Mouse (Mus musculus) lung, embryonic 16.5 days (tissue): ENCODE measurements around the gene Mctp2. TPM values are rescaled to one million over a fixed set of nuclear protein-coding genes. Genes with fewer than 3 reads are reported as not detected.

Source experiments
- ATAC-seq: fragments of 200-750 bp; cut with Nextera tagmentation; 2 replicates; pipeline ENCODE4 v1.8.0; 2017; ENCODE audit warnings: low read depth, mild to moderate bottlenecking, moderate library complexity
- H3K27ac ChIP-seq: fragments of 300-500 bp; sonication (generic); 2 replicates; pipeline ENCODE4 v1.5.1; 2014; ENCODE audit warnings: mild to moderate bottlenecking, control low read depth, low read length
- H3K27me3 ChIP-seq: fragments of 300-500 bp; sonication (generic); 2 replicates; pipeline ENCODE4 v1.6.1; 2014; ENCODE audit warnings: low read depth, low read length, mixed read lengths; ENCODE audit not compliant: control insufficient read depth, insufficient read depth
- H3K36me3 ChIP-seq: fragments of 300-500 bp; sonication (generic); 2 replicates; pipeline ENCODE4 v1.6.1; 2014; ENCODE audit warnings: low read length; ENCODE audit not compliant: control insufficient read depth, insufficient read depth
- H3K4me1 ChIP-seq: fragments of 300-500 bp; sonication (generic); replicated peaks from 2 replicates; pipeline ENCODE4 v1.6.1; 2014; ENCODE audit warnings: low read length, mixed read lengths; ENCODE audit not compliant: control insufficient read depth, insufficient read depth
- H3K4me2 ChIP-seq: fragments of 300-500 bp; sonication (generic); 2 replicates; pipeline ENCODE4 v1.6.1; 2014; ENCODE audit warnings: low read depth, low read length, control low read depth
- H3K4me3 ChIP-seq: fragments of 300-500 bp; sonication (generic); 2 replicates; pipeline ENCODE4 v1.5.1; 2014; ENCODE audit warnings: mild to moderate bottlenecking, low read length, control low read depth
- H3K9ac ChIP-seq: fragments of 300-500 bp; sonication (generic); 2 replicates; pipeline ENCODE4 v1.6.1; 2014; ENCODE audit warnings: low read length, control low read depth
- H3K9me3 ChIP-seq: fragments of 300-500 bp; sonication (generic); 2 replicates; pipeline ENCODE4 v1.6.1; 2016; ENCODE audit warnings: low read length; ENCODE audit not compliant: control insufficient read depth
- WGBS: fragments of 180-500 bp; shearing (Covaris S2); extraction: QIAGEN DNeasy Blood & Tissue Kit; methylation state at CpG from one replicate; pipeline ENCODE4 v1.1.7; 2014; 5-methylcytosine and 5-hydroxymethylcytosine counted together
- polyA plus RNA-seq: library from polyadenylated mRNA; unstranded; fragments of >200 nt; fragmentation: Nextera tagmentation; extraction: Ambion mirVana; gene quantifications from 2 replicates; pipeline ENCODE4 v1.2.1, GENCODE M21; 2015

Mctp2 gene
- polyA plus RNA-seq, 1 experiment from 2014 or later: 4.6 TPM

- Histone ChIP-seq H3K36me3 (no peaks in the 10 kb centered on the region), H3K4me3 (no peak overlapping the region), H3K4me1 (peaks cover 2% of the 10 kb centered on the region; the same call in 1 of the 2 replicates), H3K9ac (no peak overlapping the region), H3K27me3 (no peaks in the 10 kb centered on the region), H3K4me2 (no peak overlapping the region), H3K9me3 (no peaks in the 10 kb centered on the region), H3K27ac (peak overlapping the region; percentile 79)
- ATAC-seq: peak; percentile 82
- 34% methylated on average over 13 of the region's 13 CpGs for WGBS
Measured at GRCm38 (mm10) chr7:72165726-72166701, 140.4 kb downstream of the Mctp2 start.

- H3K27me3 ChIP-seq: no peaks in the 10 kb centered on the region
- no peak overlapping the region for H3K4me3 ChIP-seq
- no peak overlapping the region for H3K27ac ChIP-seq
- WGBS: 36% methylated on average over 1 of the region's 1 CpGs
- H3K9ac ChIP-seq: no peak overlapping the region
- no peaks in the 10 kb centered on the region for H3K36me3 ChIP-seq
- no peaks in the 10 kb centered on the region for H3K9me3 ChIP-seq
- ATAC-seq: no peak
- no peak overlapping the region for H3K4me2 ChIP-seq
- H3K4me1 ChIP-seq: peaks cover 2% of the 10 kb centered on the region; the same call in 1 of the 2 replicates
Measured at GRCm38 (mm10) chr7:72162256-72162655, 144.2 kb downstream of the Mctp2 start.

- no peak overlapping the region for H3K27ac ChIP-seq
- WGBS: 46% methylated on average over 4 of the region's 4 CpGs
- H3K4me1 ChIP-seq: no peaks in the 10 kb centered on the region
- no peaks in the 10 kb centered on the region for H3K27me3 ChIP-seq
- no peak for ATAC-seq
- no peak overlapping the region for H3K9ac ChIP-seq
- H3K9me3 ChIP-seq: no peaks in the 10 kb centered on the region
- H3K36me3 ChIP-seq: no peaks in the 10 kb centered on the region
- no peak overlapping the region for H3K4me2 ChIP-seq
- no peak overlapping the region for H3K4me3 ChIP-seq
Measured at GRCm38 (mm10) chr7:72159513-72160063, 146.8 kb downstream of the Mctp2 start.

GRCm38 (mm10) chr7:72150799-72151708 lies 155.4 kb downstream of the Mctp2 start:
- Histone ChIP-seq H3K4me1 (no peaks in the 10 kb centered on the region), H3K27ac (no peak overlapping the region), H3K4me3 (no peak overlapping the region), H3K4me2 (no peak overlapping the region), H3K36me3 (no peaks in the 10 kb centered on the region), H3K9ac (no peak overlapping the region), H3K9me3 (no peaks in the 10 kb centered on the region), H3K27me3 (no peaks in the 10 kb centered on the region)
- ATAC-seq: no peak
- 62% methylated on average over 7 of the region's 7 CpGs for WGBS

- WGBS: 19% methylated on average over 3 of the region's 3 CpGs
- no peak overlapping the region for H3K9ac ChIP-seq
- H3K27me3 ChIP-seq: no peaks in the 10 kb centered on the region
- no peaks in the 10 kb centered on the region for H3K36me3 ChIP-seq
- H3K4me1 ChIP-seq: no peaks in the 10 kb centered on the region
- no peak overlapping the region for H3K4me3 ChIP-seq
- no peaks in the 10 kb centered on the region for H3K9me3 ChIP-seq
- no peak overlapping the region for H3K4me2 ChIP-seq
- no peak overlapping the region for H3K27ac ChIP-seq
- no peak for ATAC-seq
Measured at GRCm38 (mm10) chr7:72149073-72149472, 157.3 kb downstream of the Mctp2 start.

- Histone ChIP-seq H3K4me3 (no peak overlapping the region), H3K27me3 (no peaks in the 10 kb centered on the region), H3K9me3 (no peaks in the 10 kb centered on the region), H3K27ac (no peak overlapping the region), H3K4me1 (no peaks in the 10 kb centered on the region), H3K4me2 (no peak overlapping the region), H3K36me3 (no peaks in the 10 kb centered on the region), H3K9ac (no peak overlapping the region)
- ATAC-seq: no peak
Measured at GRCm38 (mm10) chr7:72146849-72147248, 159.6 kb downstream of the Mctp2 start.

GRCm38 (mm10) chr7:72145726-72146520 lies 160.5 kb downstream of the Mctp2 start:
- Histone ChIP-seq H3K4me3 (no peak overlapping the region), H3K27me3 (no peaks in the 10 kb centered on the region), H3K9ac (no peak overlapping the region), H3K4me2 (no peak overlapping the region), H3K4me1 (no peaks in the 10 kb centered on the region), H3K36me3 (no peaks in the 10 kb centered on the region), H3K9me3 (no peaks in the 10 kb centered on the region), H3K27ac (no peak overlapping the region)
- ATAC-seq: no peak
- WGBS: 84% methylated on average over 17 of the region's 17 CpGs

- Histone ChIP-seq H3K9ac (no peak overlapping the region), H3K36me3 (no peaks in the 10 kb centered on the region), H3K4me3 (no peak overlapping the region), H3K4me1 (no peaks in the 10 kb centered on the region), H3K4me2 (no peak overlapping the region), H3K27me3 (no peaks in the 10 kb centered on the region), H3K9me3 (no peaks in the 10 kb centered on the region), H3K27ac (no peak overlapping the region)
- 97% methylated on average over 4 of the region's 4 CpGs for WGBS
- no peak for ATAC-seq
Measured at GRCm38 (mm10) chr7:72138701-72139100, 167.7 kb downstream of the Mctp2 start.
